Mouse (Mus musculus) c-Kit-positive CD71-negative TER-119-negative erythroid progenitor cells, embryonic 14.5 days (primary cell): Measurements from ENCODE around the gene Cdkn2a.
A peak's percentile ranks its signal among the peaks of the same experiment; 100 is the strongest.

ENCODE experiments used
- DNase-seq: peaks from one replicate; pipeline ENCODE4 v3.0.0-alpha.2; 2013; ENCODE audit warnings: low read depth

Gene Cdkn2a

DNA sequence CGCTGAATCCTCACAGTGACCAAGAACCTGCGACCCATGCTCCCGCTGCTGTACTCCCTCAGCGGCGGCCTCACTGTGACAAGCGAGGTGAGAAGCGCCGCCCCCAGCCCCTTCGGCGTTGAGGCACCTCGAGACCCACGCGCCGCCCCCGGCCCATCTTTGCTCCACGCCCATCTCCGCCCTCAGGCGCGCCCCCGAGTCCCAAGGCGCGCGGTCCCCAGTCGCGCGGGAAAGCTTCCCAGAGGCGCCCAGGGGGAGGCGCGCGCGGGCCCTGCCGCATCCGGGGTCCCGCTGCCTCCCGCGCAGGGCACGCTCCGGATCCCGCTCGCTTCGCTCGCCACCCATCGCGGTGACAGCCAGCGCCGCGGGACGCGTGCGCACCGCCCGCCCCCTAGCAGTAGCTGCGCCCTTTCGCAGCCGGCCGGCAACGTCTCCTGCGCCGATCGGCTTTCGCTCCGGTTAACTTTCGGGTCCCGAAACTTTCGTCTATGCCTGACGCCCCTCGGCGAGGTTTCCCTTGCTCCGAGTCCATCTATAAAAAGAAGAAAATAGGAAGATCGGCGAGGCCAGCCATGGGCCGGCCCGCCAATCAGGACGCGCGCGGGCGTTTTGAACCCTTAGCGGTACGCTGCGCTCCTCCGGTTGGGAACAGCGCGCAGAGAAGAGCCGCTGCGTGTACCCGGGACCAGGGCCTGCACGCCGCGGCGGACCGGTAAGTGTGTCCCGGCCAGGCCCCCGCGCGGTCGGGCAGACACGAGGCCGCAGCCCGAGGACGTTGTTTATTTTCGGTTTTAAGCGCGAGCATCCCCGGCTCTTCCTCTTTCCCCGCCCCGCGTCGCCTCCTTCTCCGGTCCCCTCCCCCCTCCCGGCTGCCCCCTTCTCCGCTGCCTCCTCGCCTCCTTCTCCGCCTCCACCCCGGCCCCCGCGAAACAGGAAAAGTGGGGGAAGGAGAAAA, at the start of gene Cdkn2a:
Gene Cdkn2a (minus strand): TSS at position 168 of the 955 bp plus-strand sequence.
- DNase-seq, result no peak

DNA sequence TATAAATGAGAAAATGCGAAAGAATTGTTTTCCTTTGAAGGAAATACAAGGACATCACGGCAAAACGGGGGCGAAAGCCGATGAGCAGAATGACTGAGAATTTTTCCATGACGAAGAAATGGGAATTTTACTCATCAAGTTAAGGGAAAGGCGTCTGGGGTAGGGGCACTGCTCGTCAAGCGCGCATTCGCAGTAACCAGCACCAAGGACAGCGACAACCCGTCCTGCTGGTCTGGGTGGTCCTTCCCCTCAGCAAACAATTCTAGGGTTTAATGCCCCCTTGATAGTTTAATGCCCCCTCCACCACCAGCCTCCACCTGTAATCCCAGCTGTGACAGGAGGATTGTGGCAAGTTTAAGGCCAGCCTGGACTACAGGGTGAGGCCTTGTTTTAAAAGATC, 19.0 kb upstream of the Cdkn2a start:
- DNase-seq, result no peak

DNA sequence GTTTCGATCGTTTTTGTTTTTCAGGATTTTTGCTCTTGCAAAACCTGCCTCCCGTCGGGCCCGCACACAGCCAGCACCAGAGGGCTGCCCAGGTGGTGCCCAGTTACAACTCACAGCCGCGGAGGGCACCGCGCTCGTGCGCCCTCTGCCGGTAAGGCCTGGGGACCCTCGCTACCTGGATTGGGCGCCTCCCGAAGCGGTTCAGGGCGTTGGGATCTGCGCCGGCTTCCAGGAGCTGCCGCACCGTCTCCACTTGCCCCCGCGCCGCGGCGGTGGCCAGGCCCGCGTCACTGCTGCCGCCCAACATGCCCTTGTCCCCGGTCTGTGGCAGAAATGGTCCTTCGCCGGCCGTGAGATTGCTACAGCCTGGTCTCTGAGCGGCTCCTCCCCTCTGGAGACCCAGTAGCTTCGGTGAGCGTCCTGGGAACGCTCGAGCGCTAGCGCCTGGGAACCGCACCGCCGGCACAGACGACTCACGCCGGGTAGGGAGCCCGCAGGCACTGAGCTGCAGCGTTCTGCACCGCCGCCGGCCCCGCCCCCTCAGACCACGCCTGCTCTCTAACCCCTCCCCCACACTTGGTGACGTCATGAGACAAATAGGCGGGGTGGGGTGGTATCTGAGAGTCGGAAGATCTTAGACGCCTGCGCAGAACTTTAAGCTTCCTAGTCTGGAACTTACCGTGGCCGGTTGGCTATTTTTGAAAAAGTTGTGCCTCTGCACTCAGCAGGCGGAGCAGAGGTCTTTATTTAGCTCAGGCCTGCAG, 16.2 kb upstream of the Cdkn2a start, which contains the start of gene Cdkn2b:
Gene Cdkn2b (minus strand): TSS at position 549 of the 764 bp plus-strand sequence.
- peak; percentile 60 for DNase-seq

DNA sequence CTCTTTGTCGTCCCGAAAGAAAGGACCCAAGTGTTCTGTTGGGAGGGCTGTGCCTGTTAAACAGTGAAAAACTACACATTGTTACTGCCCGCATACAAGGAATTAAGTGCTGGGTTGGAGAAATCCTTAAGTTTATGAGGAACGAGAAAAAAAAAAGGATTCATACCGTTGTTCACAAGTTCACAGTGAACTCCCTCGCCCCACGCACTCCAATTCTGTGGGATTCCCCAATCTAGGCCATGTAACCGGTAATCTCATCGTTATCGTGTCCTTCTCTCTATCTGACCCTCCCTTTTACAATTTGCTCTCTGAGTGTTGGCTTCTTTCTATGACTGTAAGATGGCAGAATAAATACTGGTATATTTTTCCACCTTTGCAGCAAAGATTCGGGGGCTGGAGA, 15.5 kb upstream of the Cdkn2a start:
- DNase-seq, result no peak

DNA sequence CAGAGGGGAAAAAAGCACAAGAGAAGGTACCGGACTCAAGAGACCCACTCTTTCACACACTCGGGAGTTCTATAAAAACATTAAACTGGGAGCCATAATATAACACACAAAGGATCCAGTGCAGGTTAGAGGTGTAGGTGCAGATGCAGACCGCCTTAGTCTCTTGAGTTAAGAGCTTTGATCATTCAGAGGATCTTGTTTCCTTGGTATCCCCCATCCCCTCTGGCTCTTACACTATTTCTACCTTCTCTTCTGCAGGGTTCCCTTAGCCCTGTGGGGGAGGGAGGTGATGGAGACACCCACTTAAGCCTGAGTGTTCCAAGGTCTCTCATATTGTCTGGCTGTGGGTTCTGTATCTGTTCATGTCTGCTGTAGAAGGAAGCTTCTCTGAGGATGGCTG, 13.5 kb upstream of the Cdkn2a start:
- no peak for DNase-seq

DNA sequence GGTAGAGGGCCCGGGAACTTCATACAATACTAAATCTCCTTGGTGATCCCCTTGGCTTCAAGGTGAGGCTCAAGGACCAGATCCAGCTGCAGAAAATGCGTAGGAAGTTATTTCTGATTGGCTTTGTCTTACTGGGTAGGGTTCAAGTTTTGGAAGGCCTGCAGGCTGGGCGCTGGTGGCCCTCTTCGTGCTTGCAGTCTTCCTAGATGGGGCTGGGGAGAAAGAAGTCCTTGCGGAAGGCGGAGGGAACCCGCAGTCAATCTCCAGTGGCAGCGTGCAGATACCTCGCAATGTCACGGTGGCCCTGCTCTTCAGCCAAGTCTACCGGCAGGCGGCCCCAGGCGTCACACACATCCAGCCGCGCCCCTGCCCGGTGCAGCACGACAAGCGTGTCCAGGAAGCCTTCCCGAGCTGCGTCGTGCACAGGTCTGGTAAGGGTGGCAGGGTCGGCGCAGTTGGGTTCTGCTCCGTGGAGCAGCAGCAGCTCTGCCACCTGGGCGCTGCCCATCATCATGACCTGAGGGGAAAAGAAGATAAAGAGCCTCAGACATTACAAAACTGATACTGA, 12.4 kb upstream of the Cdkn2a start:
- DNase-seq, result no peak

DNA sequence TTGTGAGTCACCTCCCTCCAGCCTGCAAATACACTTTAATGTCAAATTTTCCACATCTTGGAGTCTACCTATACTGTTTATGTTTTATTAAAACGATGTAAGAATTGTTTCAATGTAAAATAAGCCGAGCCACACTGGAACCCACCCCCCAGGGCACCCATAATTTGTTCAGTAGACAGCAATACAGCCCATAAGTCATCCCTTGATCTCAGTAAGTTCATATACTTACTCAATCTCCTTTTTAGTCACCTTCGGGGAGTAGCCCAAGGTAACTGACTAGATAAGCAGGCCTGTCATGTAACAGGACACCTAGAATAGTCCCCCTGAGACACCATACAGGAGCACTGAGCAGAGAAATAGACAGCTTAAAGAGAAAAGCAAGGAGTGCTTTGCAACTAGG, 11.2 kb upstream of the Cdkn2a start:
- DNase-seq, result no peak

DNA sequence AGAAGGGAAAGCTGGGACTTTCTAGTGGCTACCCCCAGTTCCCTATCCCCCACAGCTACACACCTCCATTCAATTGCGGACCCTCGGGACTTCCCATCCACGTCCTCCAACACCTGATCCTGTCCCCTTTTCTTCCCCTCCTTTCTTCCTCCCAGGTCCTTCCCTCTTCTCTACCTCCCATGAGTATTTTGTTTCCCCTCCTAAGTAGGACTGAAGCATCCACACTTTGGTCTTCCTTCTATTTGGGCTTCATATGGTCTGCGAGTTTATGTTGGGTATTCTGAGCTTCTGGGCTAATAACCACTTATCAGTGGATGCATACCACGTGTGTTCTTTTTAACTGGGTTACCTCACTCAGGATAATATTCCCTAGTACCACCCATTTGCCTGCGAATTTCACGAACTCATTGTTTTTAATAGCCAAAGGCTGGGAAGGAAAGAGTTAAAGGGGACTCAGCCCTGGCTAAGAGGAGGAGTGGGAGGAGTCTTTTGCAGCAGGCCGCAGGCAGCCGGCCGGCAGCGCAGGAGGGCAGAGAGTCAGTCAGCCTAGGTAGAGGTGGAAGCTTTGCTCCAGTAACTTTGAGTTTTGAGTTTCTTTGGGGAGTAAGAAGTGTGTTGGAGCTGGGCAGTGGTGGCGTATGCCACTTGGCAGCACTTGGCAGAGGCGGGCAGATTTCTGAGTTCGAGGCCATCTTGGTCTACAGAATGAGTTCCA, 9.0 kb upstream of the Cdkn2a start:
- no peak for DNase-seq

DNA sequence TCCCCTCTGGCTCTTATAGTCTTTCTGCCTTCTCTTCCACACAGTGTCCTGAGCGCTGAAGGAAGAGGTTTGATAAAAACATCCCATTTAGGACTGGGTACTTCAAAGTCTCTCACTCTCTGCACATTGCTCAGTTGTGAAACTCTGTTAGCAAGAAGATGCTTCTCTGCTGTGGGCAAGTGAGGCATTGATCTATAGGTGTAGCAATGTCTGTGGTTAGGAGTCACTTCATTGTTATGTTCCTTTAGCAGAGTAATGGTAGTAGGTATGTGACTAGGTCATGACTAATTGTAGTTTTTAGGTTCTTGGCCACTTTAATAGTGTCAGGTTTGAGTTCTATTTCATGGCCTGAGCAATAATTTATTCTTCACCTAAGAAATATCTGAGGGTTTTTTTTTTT, 7.7 kb upstream of the Cdkn2a start:
- DNase-seq, result no peak

DNA sequence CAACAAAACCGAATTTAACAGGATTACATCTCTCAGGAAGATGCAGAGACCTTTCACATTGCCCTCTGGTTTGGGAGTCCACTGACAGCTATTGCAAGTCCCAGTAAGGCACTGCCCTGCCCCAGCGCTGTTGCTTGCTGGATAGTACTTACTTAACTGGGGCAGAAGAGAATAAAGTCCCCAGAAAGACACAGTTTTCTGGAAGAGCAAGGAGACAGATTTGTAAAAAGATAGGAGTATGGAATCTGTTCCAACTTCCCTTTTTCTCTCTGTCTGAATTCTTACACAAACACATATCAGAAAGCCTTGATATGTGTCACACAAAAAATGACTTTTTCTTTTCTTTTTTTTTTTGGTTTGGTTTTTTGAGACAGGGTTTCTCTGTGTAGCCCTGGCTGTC, 5.3 kb upstream of the Cdkn2a start:
- DNase-seq, result no peak

DNA sequence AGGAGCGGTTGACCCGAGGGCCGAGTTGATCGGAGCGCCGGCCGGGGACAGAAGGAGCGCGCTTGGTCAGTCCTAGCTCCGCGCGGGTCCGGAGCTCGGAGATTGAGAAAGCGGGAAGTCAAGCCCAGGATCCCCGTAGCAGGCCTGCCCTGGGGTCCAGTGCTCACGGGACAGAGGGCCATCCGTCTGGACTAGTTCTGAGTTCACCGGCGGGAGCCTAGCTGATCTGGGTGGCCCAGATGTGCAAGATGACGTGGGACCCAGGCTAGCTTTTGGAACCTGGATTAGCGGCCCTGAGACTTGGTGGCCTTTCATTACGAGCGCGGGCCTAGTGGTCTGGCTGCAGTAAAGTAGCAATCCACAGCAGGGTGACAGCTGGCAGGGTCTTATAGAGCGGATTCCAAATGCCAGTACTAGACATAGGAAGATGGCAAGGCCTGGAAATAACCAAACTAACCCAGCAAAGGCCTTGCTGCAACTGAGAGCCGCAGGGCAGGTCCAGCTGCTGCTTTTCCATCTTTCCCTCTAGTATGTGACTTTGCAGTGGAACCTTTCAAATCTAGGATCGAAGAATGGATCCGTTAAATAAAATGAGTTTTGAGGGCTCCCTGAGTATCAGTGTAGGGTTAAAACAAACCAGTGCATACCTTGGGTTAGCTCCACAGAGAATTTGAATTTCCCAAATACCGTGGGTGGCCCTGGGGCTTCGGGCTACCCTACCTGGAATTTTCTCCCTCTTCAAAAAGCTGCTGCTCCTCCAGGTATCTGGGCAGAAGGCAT, 1.2 kb upstream of the Cdkn2a start:
- DNase-seq, result no peak

DNA sequence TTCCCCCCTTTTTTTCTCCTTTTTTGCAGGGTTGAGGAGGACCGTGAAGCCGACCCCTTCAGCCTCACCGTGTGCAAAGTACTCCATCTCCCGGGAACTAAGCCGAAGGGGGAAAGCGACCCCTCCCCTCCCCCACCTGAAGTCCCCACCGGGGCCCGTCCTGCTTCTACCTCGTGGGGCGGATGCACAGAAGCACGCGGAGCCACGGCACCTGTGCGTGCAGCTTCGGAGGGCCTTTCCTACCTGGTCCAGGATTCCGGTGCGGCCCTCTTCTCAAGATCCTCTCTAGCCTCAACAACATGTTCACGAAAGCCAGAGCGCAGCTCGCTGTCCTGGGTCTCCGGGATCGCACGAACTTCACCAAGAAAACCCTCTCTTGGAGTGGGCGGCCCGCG, 365 bp downstream of the Cdkn2a start:
- DNase-seq, result no peak

DNA sequence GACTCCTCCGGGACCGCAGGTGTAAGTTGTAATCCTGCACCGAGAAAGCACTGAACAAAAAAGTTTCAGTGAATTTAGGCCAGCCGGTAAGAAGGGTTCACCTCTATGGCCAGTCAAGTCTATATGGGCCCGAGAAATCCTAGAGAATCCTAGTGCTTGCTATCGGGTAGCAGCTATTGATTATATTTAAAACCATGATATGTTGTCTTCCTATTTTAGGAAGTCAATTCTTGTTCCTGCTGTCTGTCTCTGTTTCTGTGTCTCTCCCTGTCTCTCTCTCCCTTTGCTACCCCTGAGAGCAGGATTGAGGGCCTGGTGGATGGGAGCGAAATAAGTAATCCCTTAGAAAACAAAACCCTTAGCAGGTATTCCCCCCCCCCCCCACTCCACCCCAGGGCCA, 937 bp downstream of the Cdkn2a start:
- DNase-seq, result no peak

DNA sequence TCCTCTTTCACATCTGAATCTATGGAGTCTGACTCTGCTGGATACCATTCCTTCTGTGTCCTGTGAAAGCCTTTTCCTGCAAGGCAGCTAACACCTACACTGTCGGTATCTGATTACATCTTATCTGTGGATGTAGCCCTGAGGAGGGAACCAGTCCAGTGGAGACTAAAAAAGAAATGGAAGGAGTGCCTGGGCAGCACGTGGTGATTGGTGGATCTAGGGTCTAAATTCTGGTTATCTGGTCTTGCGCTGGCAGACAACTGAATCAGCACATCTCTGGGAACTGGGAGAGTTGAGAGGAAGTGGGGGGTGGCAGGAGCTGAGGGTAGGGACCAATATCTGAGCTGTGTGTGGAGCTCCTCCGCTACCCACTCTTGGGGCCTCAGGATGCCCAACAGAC, 5.4 kb downstream of the Cdkn2a start:
- DNase-seq, result no peak

DNA sequence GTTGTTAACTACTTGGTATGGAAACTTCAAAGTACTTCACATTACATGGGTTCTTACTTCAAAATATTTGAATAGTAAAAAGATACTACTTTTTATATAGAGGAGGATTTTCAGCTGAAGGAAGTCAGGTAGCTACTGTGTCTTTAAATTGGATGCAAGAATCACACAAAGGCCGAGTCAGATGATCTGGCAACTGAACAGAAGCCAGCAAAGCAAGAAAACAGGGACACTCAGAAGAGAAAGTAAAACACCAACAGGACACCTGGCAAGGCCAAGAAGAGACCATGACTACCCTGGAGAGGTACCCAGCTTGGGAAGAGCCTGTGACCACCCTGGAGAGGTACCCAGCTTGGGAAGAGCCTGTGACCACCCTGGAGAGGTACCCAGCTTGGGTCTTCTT, 7.9 kb downstream of the Cdkn2a start:
- no peak for DNase-seq

DNA sequence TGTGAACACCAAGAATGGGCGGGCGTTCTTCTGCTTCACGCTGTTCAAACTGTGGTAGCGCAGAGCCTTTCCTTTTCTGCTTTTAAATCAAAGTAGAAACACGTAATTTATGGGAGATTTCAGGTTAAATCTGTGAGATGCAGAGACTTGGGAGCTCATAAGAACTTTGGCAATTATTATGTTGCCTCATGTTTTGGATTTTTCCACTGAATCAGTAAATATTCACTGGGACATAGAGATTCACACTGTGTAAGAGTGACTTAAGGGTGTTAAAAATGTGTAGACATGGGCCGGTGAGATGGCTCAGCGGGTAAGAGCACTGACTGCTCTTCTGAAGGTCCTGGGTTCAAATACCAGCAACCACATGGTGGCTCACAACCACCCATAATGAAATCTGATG, 8.8 kb downstream of the Cdkn2a start:
- no peak for DNase-seq

DNA sequence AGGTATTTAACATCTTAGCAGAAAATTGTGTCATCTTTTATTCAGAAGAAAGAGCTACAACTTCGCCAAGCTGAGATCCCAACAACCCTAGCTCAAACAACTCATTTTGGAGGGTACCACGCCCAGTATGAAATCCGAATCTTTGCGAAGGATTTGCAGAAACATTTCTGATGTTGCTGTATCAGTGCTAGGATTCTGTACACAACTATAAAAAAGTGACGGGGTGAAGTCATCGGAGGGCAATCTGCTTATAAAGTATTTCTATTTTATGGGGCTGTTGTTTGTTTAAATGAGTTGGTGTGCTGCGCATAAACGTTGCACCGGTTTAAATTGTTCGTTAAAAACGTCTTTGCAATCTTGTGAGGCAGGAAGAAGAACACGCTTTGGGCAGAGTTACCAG, 11.8 kb downstream of the Cdkn2a start:
- no peak for DNase-seq

DNA sequence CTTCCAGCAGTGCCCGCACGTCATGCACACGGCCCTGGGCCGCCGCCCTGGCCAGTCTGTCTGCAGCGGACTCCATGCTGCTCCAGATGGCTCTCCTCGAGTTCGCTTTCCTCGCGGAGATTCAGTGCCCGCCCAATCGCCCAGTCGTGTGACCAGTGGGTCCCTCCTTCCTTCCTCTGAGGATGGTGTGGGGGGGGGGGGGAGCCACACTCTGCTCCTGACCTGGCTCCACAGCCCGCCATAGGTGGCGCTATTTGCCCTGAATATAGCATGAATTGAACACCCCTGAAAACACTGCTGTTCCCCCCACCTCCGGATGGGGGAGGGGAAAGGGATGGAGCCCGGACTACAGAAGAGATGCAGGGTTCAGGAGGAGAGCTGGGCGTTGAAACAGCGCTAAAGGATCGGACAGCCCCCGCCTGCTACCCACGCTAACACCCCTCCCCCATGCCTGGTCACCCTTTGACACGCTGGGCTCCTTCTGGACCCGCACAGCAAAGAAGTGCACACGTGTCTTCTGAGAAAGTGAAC, 12.4 kb downstream of the Cdkn2a start:
- no peak for DNase-seq

DNA sequence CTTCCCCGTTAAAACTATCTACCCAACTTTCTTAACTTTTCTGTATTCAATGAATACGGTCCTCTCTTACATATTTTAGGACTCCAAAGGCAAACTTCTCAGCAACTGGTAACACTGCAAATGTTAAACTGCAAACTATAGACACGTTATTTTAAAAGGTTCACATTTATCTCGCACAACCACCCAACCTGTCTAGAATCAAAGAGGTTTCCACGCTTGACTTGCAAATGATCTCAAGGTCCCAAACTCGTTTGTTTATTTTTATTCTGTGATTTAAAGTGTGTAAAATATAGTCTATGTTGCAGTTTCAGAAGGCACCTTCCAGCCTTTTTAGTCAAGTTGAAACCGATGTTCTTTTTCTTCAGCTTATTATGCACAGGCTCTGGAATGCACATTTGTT, 13.2 kb downstream of the Cdkn2a start:
- DNase-seq, result no peak

DNA sequence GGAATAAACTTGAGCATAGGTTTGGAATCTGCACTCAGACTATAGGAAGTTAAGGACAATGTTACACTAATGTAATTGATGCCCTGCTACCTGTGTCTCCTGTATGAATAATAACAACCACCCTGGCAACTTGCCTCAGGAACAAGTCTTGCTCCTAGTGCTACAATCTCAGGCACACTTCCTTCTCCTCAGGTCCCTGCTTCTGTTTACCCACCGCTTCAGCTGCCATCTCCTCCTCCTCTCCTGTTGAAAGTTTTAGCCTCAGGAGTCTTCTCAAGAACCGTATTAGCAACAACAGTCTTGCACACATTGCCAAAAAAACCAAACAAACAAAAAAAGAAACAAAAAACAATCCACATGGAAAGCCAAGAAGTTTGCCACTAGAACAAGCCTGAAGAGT, 14.8 kb downstream of the Cdkn2a start:
- DNase-seq, result no peak

DNA sequence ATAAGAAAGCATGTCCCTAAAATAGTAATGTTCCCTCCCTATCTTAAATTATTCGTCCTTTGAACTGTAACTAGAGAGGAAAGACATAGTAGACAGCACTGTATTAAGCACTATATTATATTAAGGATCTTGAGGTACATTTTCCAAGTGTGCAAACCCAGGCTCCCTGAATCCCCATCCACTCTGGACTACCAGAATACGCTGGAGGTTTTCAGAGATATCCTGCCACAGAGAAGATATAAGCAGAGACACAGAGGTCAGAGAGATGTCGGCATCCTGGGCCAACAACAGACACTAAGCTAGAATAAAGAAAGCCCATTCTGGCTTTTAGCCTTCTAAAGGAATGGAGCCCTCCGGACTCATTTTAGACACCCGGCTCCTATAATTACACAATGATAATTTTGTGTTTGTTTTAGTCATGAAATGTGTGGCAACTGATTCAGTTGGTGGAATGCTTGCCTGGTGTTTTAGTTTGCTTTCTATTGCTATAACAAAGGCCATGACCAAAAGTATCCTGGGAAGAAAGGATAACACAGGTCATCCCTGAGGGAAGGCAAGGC, 17.0 kb downstream of the Cdkn2a start:
- DNase-seq, result no peak
